Mouse (Mus musculus): ENCODE results near the gene Rnf169. TPM values are rescaled to one million over a fixed set of nuclear protein-coding genes. Genes with fewer than 3 reads are reported as not detected.

Rnf169 gene
- polyA plus RNA-seq, 1 experiment from 2014 or later = 1.8 TPM

- WGBS = 51% methylated on average over 9 of the region's 9 CpGs
- Histone ChIP-seq H3K4me3 (ENCODE audit: low read depth, low read length) (no peak overlapping the region), H3K27ac (replicated peaks) (no peak overlapping the region), H3K27me3 (ENCODE audit: control insufficient read depth, insufficient read depth, low read length) (peaks cover 11% of the 10 kb centered on the region; the same call in 1 of the 2 replicates), H3K4me2 (replicated peaks; ENCODE audit: low read depth) (no peak overlapping the region), H3K9me3 (ENCODE audit: control insufficient read depth, low read length) (no peaks in the 10 kb centered on the region), H3K36me3 (ENCODE audit: control insufficient read depth, insufficient read depth, low read length) (no peaks in the 10 kb centered on the region), H3K9ac (ENCODE audit: low read length) (no peak overlapping the region), H3K4me1 (replicated peaks; ENCODE audit: control insufficient read depth, insufficient read depth) (0 out of 2 replicates have a peak, but pooled peaks cover 3% of the 10 kb centered on the region)
- ATAC-seq (ENCODE audit: low FRiP score, low TSS enrichment) (no peak), DNase-seq (ENCODE audit: low spot score) (peak; percentile 29)
- TF ChIP-seq EP300 (optimal IDR thresholded peaks at IDR 0.05) (no peak), CTCF (IDR thresholded peaks at IDR 0.05; ENCODE audit: low read depth) (peak; percentile 74)
These were observed 23.5 kb upstream of the Rnf169 start for GRCm38 (mm10) chr7:100003781-100004180.

- Histone ChIP-seq H3K9ac (ENCODE audit: low read length) (no peak overlapping the region), H3K27ac (replicated peaks) (no peak overlapping the region), H3K36me3 (ENCODE audit: control insufficient read depth, insufficient read depth, low read length) (no peaks in the 10 kb centered on the region), H3K4me2 (replicated peaks; ENCODE audit: low read depth) (no peak overlapping the region), H3K27me3 (ENCODE audit: control insufficient read depth, insufficient read depth, low read length) (no peaks in the 10 kb centered on the region), H3K4me3 (ENCODE audit: low read depth, low read length) (no peak overlapping the region), H3K9me3 (ENCODE audit: control insufficient read depth, low read length) (no peaks in the 10 kb centered on the region), H3K4me1 (replicated peaks; ENCODE audit: control insufficient read depth, insufficient read depth) (no peaks in the 10 kb centered on the region)
- no peak for DNase-seq (ENCODE audit: low spot score)
- WGBS = 73% methylated on average over 3 of the region's 3 CpGs
- TF ChIP-seq CTCF (IDR thresholded peaks at IDR 0.05; ENCODE audit: low read depth) (no peak), EP300 (optimal IDR thresholded peaks at IDR 0.05) (no peak)
- ATAC-seq (ENCODE audit: low FRiP score, low TSS enrichment) = no peak
These were observed 18.4 kb upstream of the Rnf169 start for GRCm38 (mm10) chr7:99998668-99999067.

DNA sequence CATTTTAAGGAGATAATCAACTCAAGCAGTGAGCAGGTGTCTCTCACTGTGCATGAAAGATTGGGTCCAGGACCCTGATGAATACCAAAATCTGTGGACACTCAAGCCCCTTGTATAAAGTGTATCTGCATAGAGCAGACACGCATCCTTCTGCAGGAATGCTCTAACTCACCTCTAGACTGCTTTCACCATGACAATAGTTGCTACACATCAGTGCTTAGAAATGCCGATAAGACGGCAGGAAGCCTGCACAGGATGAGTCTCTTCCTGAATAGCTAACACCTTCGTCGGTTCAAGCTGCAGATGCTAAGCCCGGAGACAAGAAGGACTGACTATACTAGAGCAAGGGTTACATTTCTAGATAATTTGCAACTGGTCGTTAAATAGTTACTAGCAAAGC, 14.9 kb upstream of the Rnf169 start:
- Histone ChIP-seq H3K4me3 (ENCODE audit: low read depth, low read length) (no peak overlapping the region), H3K9ac (ENCODE audit: low read length) (no peak overlapping the region), H3K36me3 (ENCODE audit: control insufficient read depth, insufficient read depth, low read length) (no peaks in the 10 kb centered on the region), H3K27me3 (ENCODE audit: control insufficient read depth, insufficient read depth, low read length) (no peaks in the 10 kb centered on the region), H3K27ac (replicated peaks) (no peak overlapping the region), H3K9me3 (ENCODE audit: control insufficient read depth, low read length) (no peaks in the 10 kb centered on the region), H3K4me2 (replicated peaks; ENCODE audit: low read depth) (no peak overlapping the region), H3K4me1 (replicated peaks; ENCODE audit: control insufficient read depth, insufficient read depth) (no peaks in the 10 kb centered on the region)
- WGBS = 72% methylated on average over 7 of the region's 7 CpGs
- TF ChIP-seq EP300 (optimal IDR thresholded peaks at IDR 0.05) (no peak), CTCF (IDR thresholded peaks at IDR 0.05; ENCODE audit: low read depth) (no peak)
- no peak for ATAC-seq (ENCODE audit: low FRiP score, low TSS enrichment)
- no peak for DNase-seq (ENCODE audit: low spot score)

GRCm38 (mm10) chr7:99993159-99993558, 12.9 kb upstream of the Rnf169 start:
- Histone ChIP-seq H3K4me1 (replicated peaks; ENCODE audit: control insufficient read depth, insufficient read depth) (no peaks in the 10 kb centered on the region), H3K27me3 (ENCODE audit: control insufficient read depth, insufficient read depth, low read length) (no peaks in the 10 kb centered on the region), H3K9ac (ENCODE audit: low read length) (no peak overlapping the region), H3K4me3 (ENCODE audit: low read depth, low read length) (no peak overlapping the region), H3K27ac (replicated peaks) (no peak overlapping the region), H3K4me2 (replicated peaks; ENCODE audit: low read depth) (no peak overlapping the region), H3K36me3 (ENCODE audit: control insufficient read depth, insufficient read depth, low read length) (no peaks in the 10 kb centered on the region), H3K9me3 (ENCODE audit: control insufficient read depth, low read length) (no peaks in the 10 kb centered on the region)
- DNase-seq (ENCODE audit: low spot score) = no peak
- 80% methylated on average over 7 of the region's 7 CpGs for WGBS
- no peak for ATAC-seq (ENCODE audit: low FRiP score, low TSS enrichment)
- no peak for TF ChIP-seq EP300 (optimal IDR thresholded peaks at IDR 0.05)
- TF ChIP-seq CTCF (IDR thresholded peaks at IDR 0.05; ENCODE audit: low read depth) = no peak

DNA sequence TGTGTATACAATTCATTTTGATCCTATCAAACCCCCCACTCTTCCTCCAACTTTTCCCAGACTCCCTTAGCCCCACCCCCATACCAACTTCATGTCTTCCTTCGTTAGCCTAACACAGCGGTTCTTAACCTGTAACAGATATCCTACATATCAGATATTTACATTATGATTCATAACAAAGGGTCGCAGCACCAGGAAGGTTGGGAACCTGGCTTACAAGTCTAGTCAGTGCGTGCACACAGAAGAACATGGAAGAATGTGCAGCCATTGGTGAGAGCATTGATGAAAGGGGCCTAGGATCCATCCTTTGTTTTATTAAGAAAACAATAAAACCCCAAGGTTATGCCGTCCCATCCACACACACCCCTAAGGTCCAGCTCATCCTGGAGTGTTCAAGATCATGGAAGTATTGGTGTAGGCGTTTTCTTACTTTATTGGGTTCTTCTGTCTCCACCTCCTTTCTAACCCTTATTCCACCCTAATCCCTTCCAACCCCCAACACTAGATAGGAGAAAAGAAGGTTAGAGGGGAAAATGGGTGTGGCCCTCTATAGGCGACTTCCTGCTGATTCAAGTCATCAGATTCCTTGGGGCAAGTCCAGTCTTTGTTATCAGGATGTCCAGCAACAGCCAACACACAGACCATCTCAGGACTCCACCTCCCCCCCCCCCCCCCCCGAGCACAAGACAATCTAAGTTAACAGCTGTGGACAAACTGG, 10.9 kb upstream of the Rnf169 start:
- ATAC-seq (ENCODE audit: low FRiP score, low TSS enrichment) = peak; percentile 39; the same call in 1 of the 2 replicates
- DNase-seq (ENCODE audit: low spot score) = no peak
- 53% methylated on average over 8 of the region's 8 CpGs for WGBS
- H3K27me3 ChIP-seq (ENCODE audit: control insufficient read depth, insufficient read depth, low read length) = no peaks in the 10 kb centered on the region
- no peak overlapping the region for H3K9ac ChIP-seq (ENCODE audit: low read length)
- TF ChIP-seq CTCF (IDR thresholded peaks at IDR 0.05; ENCODE audit: low read depth) (no peak), EP300 (optimal IDR thresholded peaks at IDR 0.05) (no peak)
- H3K36me3 ChIP-seq (ENCODE audit: control insufficient read depth, insufficient read depth, low read length) = no peaks in the 10 kb centered on the region
- no peaks in the 10 kb centered on the region for H3K9me3 ChIP-seq (ENCODE audit: control insufficient read depth, low read length)
- H3K4me3 ChIP-seq (ENCODE audit: low read depth, low read length) = no peak overlapping the region
- no peak overlapping the region for H3K4me2 ChIP-seq (replicated peaks; ENCODE audit: low read depth)
- H3K27ac ChIP-seq (replicated peaks) = no peak overlapping the region
- no peaks in the 10 kb centered on the region for H3K4me1 ChIP-seq (replicated peaks; ENCODE audit: control insufficient read depth, insufficient read depth)

Data from stomach, postnatal 0 days (tissue).